Mouse (Mus musculus): ENCODE measurements at regions not wholly inside any gene's neighbourhood (a gene's known extent, or its start where the extent isn't known, plus 50 kb on each side); places are given as distances from the start of the nearest gene placed in this dataset.

DNA sequence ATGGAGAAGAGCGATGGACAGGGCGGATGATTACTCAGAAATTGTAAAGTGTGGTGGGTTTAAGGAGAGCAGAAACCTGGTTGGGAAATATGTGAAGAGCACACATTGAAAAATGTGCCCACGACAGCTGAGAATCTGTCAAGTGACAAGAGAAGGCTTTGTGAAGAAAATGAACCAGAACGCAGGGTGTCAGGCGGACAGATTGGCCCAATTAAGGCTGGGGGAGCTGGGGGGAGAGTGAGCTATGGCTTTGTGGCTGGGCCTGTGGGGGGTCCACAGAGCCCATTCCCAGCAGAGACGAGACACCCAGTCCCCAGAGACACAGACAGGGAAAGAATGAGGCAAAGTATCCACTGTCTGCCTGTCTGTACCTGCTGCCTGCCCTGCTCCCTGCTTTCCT, 153.3 kb downstream of the Shq1 start:
- Histone ChIP-seq H3K4me3 (ENCODE audit: low read depth, low read length) (no peak overlapping the region), H3K36me3 (ENCODE audit: control insufficient read depth, insufficient read depth, low read length) (no peaks in the 10 kb centered on the region)

DNA sequence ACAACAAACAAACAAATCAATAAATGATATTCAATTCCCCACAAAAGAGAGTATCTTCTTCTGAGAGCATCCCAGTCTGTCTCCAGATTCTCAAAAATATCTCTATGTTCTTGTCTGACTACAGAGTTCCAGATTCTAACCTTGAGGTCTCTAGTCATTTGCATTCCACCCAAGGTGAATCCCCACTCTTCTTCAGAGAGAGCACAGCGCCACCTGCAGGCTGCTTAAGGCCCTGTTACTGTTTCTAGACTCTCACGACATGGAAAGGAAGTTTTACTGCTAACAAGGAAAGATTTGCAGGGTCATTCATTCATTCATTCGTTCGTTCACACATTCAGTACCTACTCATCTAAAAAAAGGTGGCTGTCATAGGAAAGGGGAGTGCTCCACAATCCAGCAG, 158.3 kb downstream of the Shq1 start:
- Histone ChIP-seq H3K36me3 (ENCODE audit: control insufficient read depth, insufficient read depth, low read length) (no peaks in the 10 kb centered on the region), H3K27me3 (ENCODE audit: control insufficient read depth, insufficient read depth, low read length) (no peaks in the 10 kb centered on the region), H3K4me1 (replicated peaks; ENCODE audit: control insufficient read depth, insufficient read depth) (no peaks in the 10 kb centered on the region), H3K4me2 (replicated peaks; ENCODE audit: low read depth) (no peak overlapping the region), H3K9me3 (ENCODE audit: control insufficient read depth, low read length) (no peaks in the 10 kb centered on the region), H3K9ac (ENCODE audit: low read length) (no peak overlapping the region), H3K4me3 (ENCODE audit: low read depth, low read length) (no peak overlapping the region), H3K27ac (replicated peaks) (no peak overlapping the region)
- ATAC-seq (ENCODE audit: low FRiP score, low TSS enrichment) (no peak), DNase-seq (ENCODE audit: low spot score) (no peak)
- WGBS: 54% methylated on average over 4 of the region's 4 CpGs
- TF ChIP-seq EP300 (optimal IDR thresholded peaks at IDR 0.05): no peak
- peak; percentile 63 for TF ChIP-seq CTCF (IDR thresholded peaks at IDR 0.05; ENCODE audit: low read depth)

More for the DNA sequence above, 153.3 kb downstream of the Shq1 start:
- TF ChIP-seq CTCF (IDR thresholded peaks at IDR 0.05; ENCODE audit: low read depth) (no peak), EP300 (optimal IDR thresholded peaks at IDR 0.05) (no peak)
- ATAC-seq (ENCODE audit: low FRiP score, low TSS enrichment): no peak
- no peak for DNase-seq (ENCODE audit: low spot score)
- H3K27ac ChIP-seq (replicated peaks): no peak overlapping the region
- no peaks in the 10 kb centered on the region for H3K27me3 ChIP-seq (ENCODE audit: control insufficient read depth, insufficient read depth, low read length)
- no peak overlapping the region for H3K4me2 ChIP-seq (replicated peaks; ENCODE audit: low read depth)
- no peaks in the 10 kb centered on the region for H3K9me3 ChIP-seq (ENCODE audit: control insufficient read depth, low read length)
- no peak overlapping the region for H3K9ac ChIP-seq (ENCODE audit: low read length)
- WGBS: 80% methylated on average over 6 of the region's 6 CpGs
- H3K4me1 ChIP-seq (replicated peaks; ENCODE audit: control insufficient read depth, insufficient read depth): no peaks in the 10 kb centered on the region

DNA sequence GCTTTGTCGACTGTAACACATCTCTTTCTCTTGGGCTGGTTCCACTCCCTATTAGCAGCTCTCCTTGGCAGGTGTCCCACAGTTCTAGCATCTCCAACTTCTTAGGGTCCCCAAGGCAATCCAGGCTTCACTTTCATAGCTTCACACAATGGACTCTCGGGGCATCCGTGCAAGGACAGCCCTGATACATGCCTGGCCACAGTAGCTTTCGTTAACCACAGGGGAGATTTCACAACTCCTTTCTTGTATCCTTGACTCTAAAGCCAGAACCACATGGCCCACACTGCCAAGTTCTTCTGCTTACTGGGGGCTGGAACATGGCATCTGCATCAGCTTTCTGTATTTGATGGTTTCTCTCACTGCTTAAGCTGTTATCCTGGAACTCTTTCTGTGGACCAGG, 160.3 kb downstream of the Shq1 start:
- no peak overlapping the region for H3K4me3 ChIP-seq (ENCODE audit: low read depth, low read length)
- H3K27me3 ChIP-seq (ENCODE audit: control insufficient read depth, insufficient read depth, low read length): no peaks in the 10 kb centered on the region
- no peak for TF ChIP-seq CTCF (IDR thresholded peaks at IDR 0.05; ENCODE audit: low read depth)
- no peak for TF ChIP-seq EP300 (optimal IDR thresholded peaks at IDR 0.05)
- no peaks in the 10 kb centered on the region for H3K36me3 ChIP-seq (ENCODE audit: control insufficient read depth, insufficient read depth, low read length)
- H3K9ac ChIP-seq (ENCODE audit: low read length): no peak overlapping the region
- H3K4me1 ChIP-seq (replicated peaks; ENCODE audit: control insufficient read depth, insufficient read depth): no peaks in the 10 kb centered on the region
- H3K27ac ChIP-seq (replicated peaks): no peak overlapping the region
- no peaks in the 10 kb centered on the region for H3K9me3 ChIP-seq (ENCODE audit: control insufficient read depth, low read length)
- H3K4me2 ChIP-seq (replicated peaks; ENCODE audit: low read depth): no peak overlapping the region
- 71% methylated on average over 4 of the region's 4 CpGs for WGBS
- ATAC-seq (ENCODE audit: low FRiP score, low TSS enrichment) (no peak), DNase-seq (ENCODE audit: low spot score) (no peak)

DNA sequence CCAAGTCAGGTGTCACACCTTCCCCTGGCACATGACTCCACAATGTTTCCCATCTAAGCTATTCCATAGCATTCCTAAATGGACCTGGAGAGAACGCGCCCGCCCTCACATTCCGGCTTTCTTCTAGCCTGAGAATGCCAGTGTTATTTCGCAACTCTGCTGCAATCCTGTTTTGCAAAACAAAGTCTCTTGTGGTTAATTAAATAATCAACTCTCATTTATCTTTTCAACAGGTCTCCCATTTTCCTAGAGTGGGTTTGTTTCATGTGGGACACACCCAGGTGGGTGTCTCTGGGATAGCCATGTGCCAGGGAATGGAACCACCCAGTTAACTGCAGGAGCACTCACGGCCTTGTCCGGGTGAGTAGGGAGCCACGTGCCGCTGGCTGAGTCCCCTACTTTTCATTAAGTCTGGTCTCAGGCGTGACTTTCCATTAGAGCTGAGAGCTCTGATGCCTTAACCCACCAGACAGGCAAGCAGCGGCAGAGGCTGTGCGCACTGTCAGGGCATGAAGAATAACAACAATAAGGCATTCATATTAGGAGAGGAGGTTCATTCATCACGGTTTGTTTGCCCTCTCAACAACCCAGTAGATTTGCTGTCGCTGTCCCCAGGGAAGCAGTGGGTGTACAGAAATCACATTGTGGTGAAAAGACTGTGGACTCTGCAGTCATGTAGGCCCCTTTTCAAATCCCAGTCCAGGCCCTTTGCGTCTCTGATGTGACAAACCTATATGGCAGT, 165.3 kb downstream of the Shq1 start:
- Histone ChIP-seq H3K27me3 (ENCODE audit: control insufficient read depth, insufficient read depth, low read length) (no peaks in the 10 kb centered on the region), H3K36me3 (ENCODE audit: control insufficient read depth, insufficient read depth, low read length) (no peaks in the 10 kb centered on the region), H3K4me1 (replicated peaks; ENCODE audit: control insufficient read depth, insufficient read depth) (0 out of 2 replicates have a peak, but pooled peaks cover 2% of the 10 kb centered on the region), H3K9ac (ENCODE audit: low read length) (no peak overlapping the region), H3K27ac (replicated peaks) (no peak overlapping the region), H3K4me3 (ENCODE audit: low read depth, low read length) (no peak overlapping the region), H3K4me2 (replicated peaks; ENCODE audit: low read depth) (no peak overlapping the region), H3K9me3 (ENCODE audit: control insufficient read depth, low read length) (no peaks in the 10 kb centered on the region)
- no peak for TF ChIP-seq EP300 (optimal IDR thresholded peaks at IDR 0.05)
- TF ChIP-seq CTCF (IDR thresholded peaks at IDR 0.05; ENCODE audit: low read depth): no peak
- 59% methylated on average over 15 of the region's 15 CpGs for WGBS
- DNase-seq (ENCODE audit: low spot score): no peak
- no peak for ATAC-seq (ENCODE audit: low FRiP score, low TSS enrichment)

DNA sequence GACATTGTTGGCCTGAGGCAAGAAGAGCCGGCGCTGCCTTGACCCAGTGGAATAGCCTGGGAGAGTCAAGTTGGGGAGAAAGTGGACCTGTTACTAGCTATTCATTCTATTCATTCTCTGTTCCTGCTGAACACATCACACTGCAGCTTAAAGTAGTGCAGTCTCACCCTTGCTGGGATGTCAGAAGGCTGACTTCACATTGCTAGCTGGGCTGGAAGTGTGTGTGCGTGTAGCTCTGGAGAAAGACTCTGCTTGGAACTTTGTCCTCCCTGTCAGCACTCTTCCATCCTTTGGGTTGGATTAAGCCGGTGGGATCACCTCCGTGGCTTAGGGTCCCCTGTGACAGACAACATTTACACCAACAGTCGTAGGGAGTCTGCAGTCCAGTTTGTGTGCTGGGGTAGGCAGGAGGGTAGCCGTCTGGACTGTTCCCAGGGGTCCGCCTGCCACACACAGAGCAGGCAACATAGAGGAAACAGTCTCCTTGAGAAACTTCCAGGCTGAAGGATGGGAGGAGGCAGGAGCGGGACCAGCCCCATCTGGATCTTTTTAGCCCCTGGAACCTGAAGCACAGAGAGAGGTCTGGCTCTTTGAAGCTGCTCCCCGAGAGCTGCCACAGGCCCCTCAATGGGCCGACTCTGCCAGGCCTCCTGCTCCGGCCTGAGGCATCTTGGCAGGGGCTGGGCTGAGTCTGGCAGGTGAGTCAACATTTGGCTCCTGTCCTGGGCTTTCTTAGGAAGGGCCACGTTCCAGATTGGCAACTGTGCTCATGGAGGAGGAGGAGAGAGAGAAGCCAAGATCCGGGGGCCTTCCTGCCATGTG, 167.8 kb downstream of the Shq1 start:
- Histone ChIP-seq H3K4me3 (ENCODE audit: low read depth, low read length) (no peak overlapping the region), H3K9me3 (ENCODE audit: control insufficient read depth, low read length) (no peaks in the 10 kb centered on the region), H3K27ac (replicated peaks) (no peak overlapping the region), H3K27me3 (ENCODE audit: control insufficient read depth, insufficient read depth, low read length) (no peaks in the 10 kb centered on the region), H3K36me3 (ENCODE audit: control insufficient read depth, insufficient read depth, low read length) (no peaks in the 10 kb centered on the region), H3K4me1 (replicated peaks; ENCODE audit: control insufficient read depth, insufficient read depth) (0 out of 2 replicates have a peak, but pooled peaks cover 2% of the 10 kb centered on the region), H3K9ac (ENCODE audit: low read length) (no peak overlapping the region), H3K4me2 (replicated peaks; ENCODE audit: low read depth) (no peak overlapping the region)
- ATAC-seq (ENCODE audit: low FRiP score, low TSS enrichment) (peak; percentile 62), DNase-seq (ENCODE audit: low spot score) (peak; percentile 61)
- 50% methylated on average over 14 of the region's 14 CpGs for WGBS
- TF ChIP-seq EP300 (optimal IDR thresholded peaks at IDR 0.05) (no peak), CTCF (IDR thresholded peaks at IDR 0.05; ENCODE audit: low read depth) (no peak)

DNA sequence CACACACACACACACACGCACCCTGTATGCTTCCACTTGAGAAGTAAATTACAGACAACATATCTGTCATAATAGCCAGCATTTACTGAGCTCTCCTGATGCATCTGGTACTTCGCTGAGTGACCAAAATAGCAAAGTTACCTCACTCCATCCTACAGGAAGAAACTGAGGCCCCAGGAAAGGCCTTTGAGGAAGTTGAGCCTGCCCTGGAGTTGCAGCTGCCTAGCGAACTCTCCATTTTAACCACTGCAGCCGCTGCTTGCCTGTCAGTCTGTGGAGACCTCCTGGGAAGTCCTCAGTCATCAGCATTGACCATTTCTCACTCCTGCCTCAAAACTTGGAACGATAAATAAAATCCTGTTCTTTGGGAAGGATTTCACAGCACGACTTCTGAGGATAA, 168.8 kb downstream of the Shq1 start:
- DNase-seq (ENCODE audit: low spot score): no peak
- Histone ChIP-seq H3K27me3 (ENCODE audit: control insufficient read depth, insufficient read depth, low read length) (no peaks in the 10 kb centered on the region), H3K4me2 (replicated peaks; ENCODE audit: low read depth) (no peak overlapping the region), H3K4me1 (replicated peaks; ENCODE audit: control insufficient read depth, insufficient read depth) (0 out of 2 replicates have a peak, but pooled peaks cover 2% of the 10 kb centered on the region), H3K27ac (replicated peaks) (no peak overlapping the region), H3K4me3 (ENCODE audit: low read depth, low read length) (no peak overlapping the region), H3K9ac (ENCODE audit: low read length) (no peak overlapping the region), H3K9me3 (ENCODE audit: control insufficient read depth, low read length) (no peaks in the 10 kb centered on the region), H3K36me3 (ENCODE audit: control insufficient read depth, insufficient read depth, low read length) (no peaks in the 10 kb centered on the region)
- TF ChIP-seq CTCF (IDR thresholded peaks at IDR 0.05; ENCODE audit: low read depth) (no peak), EP300 (optimal IDR thresholded peaks at IDR 0.05) (no peak)
- WGBS: 69% methylated on average over 6 of the region's 6 CpGs
- no peak for ATAC-seq (ENCODE audit: low FRiP score, low TSS enrichment)
